In the genomic region with DNA sequence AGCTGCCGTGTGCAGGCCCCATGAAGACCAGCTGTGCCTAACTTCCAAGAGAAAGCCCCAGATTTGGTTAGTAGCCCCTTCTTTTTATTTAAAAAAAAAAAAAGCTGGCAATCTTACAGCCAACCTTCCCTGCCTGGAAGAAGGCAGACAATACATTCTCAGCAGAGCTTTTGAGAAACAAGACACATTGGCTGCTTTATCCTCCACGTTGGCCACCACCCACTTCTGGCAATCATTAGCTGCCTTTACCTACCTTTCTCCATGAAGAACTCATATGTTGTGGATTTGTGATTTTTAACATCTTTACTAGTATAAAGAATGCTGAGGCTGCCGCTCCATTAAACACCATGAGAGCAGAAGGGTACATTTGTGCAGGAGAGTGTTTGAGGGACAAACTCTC, we compare ENCODE assay signal across 30 mouse cellular contexts.
"Had no signal": no experiment of that assay in that cellular context is flagged by ENCODE, and none has a peak within 500 bp of the region (broad histone marks: within the 10 kb centered on the region; RNA-seq: fewer than 3 reads in every experiment).

No protein-coding gene starts in this region.

- H3K27me3 ChIP-seq: liver, embryonic 12.5 days; liver, embryonic 13.5 days; liver, embryonic 15.5 days; lung, embryonic 15.5 days; midbrain, embryonic 12.5 days; midbrain, embryonic 13.5 days; midbrain, embryonic 15.5 days; neural tube, embryonic 12.5 days had no signal

- H3K4me1 ChIP-seq: liver, embryonic 12.5 days; liver, embryonic 13.5 days; liver, embryonic 15.5 days had no signal

- DNase-seq: left cerebral cortex, postnatal 4 days; liver; liver, embryonic 13.5 days; liver, postnatal 0 days; lung, adult 18-20 months; lung, adult 2 months; lung, embryonic 14.5 days; lung, postnatal 10 days; lung, postnatal 14 days; lung, postnatal 36 days; lung, postnatal 4 days; midbrain, embryonic 14.5 days had no signal

- H3K27ac ChIP-seq: left cerebral cortex, adult 2 months; limb, embryonic 10.5 days; limb, embryonic 12.5 days; limb, embryonic 13.5 days; limb, embryonic 15.5 days; liver, embryonic 12.5 days; liver, embryonic 13.5 days; liver, embryonic 14.5 days; liver, embryonic 15.5 days; lung, embryonic 15.5 days; macrophage; midbrain, embryonic 10.5 days; midbrain, embryonic 12.5 days; midbrain, embryonic 13.5 days; midbrain, embryonic 15.5 days; neural tube, embryonic 12.5 days had no signal

- H3K9ac ChIP-seq: limb, embryonic 12.5 days; limb, embryonic 13.5 days; limb, embryonic 15.5 days; liver, embryonic 12.5 days; liver, embryonic 13.5 days; liver, embryonic 14.5 days; liver, embryonic 15.5 days; liver, postnatal 0 days; lung, embryonic 14.5 days; lung, embryonic 15.5 days; midbrain, embryonic 12.5 days; midbrain, embryonic 13.5 days; midbrain, embryonic 15.5 days; neural tube, embryonic 12.5 days had no signal

- H3K36me3 ChIP-seq: limb, embryonic 10.5 days; limb, embryonic 12.5 days; limb, embryonic 13.5 days; limb, embryonic 15.5 days; liver, embryonic 12.5 days; liver, embryonic 13.5 days; liver, embryonic 15.5 days; lung, embryonic 15.5 days; midbrain, embryonic 10.5 days; midbrain, embryonic 12.5 days; midbrain, embryonic 13.5 days; midbrain, embryonic 15.5 days; neural tube, embryonic 12.5 days had no signal

- H3K9me3 ChIP-seq: limb, embryonic 10.5 days; limb, embryonic 12.5 days; limb, embryonic 13.5 days; limb, embryonic 15.5 days; liver, embryonic 12.5 days; liver, embryonic 13.5 days; liver, embryonic 15.5 days; lung, embryonic 15.5 days; midbrain, embryonic 10.5 days; midbrain, embryonic 12.5 days; midbrain, embryonic 13.5 days; midbrain, embryonic 15.5 days; neural tube, embryonic 12.5 days had no signal

- H3K4me3 ChIP-seq: left cerebral cortex, adult 2 months; limb, embryonic 10.5 days; limb, embryonic 12.5 days; limb, embryonic 13.5 days; limb, embryonic 15.5 days; liver, embryonic 12.5 days; liver, embryonic 13.5 days; liver, embryonic 15.5 days; lung, embryonic 15.5 days; megakaryocyte, embryonic 14.5 days; midbrain, embryonic 10.5 days; midbrain, embryonic 12.5 days; midbrain, embryonic 13.5 days; midbrain, embryonic 15.5 days; myocyte; neural tube, embryonic 12.5 days had no signal

- H3K4me2 ChIP-seq: limb, embryonic 12.5 days; limb, embryonic 13.5 days; limb, embryonic 15.5 days; liver, embryonic 11.5 days; liver, embryonic 12.5 days; liver, embryonic 13.5 days; liver, embryonic 15.5 days; lung, embryonic 14.5 days; lung, embryonic 15.5 days; midbrain, embryonic 12.5 days; midbrain, embryonic 13.5 days; midbrain, embryonic 15.5 days; neural tube, embryonic 12.5 days had no signal

- ATAC-seq: liver, embryonic 12.5 days; liver, postnatal 0 days; midbrain, embryonic 13.5 days; midbrain, embryonic 15.5 days had no signal
